Mouse (Mus musculus): ENCODE data around the gene Gm3248.
A peak's percentile ranks its signal among the peaks of the same experiment; 100 is the strongest.
"Not testable (repeated sequence)": the region's sequence is repeated elsewhere in the genome, so short reads cannot be mapped to it uniquely, and the experiment has no call there.

Gene Gm3248

GRCm38 (mm10) chr14:5961635-5962034 lies at the start of gene Gm3248:
Gene Gm3248, minus strand, starts transcription at chr14:5961745.
- peak; percentile 41 for DNase-seq (ENCODE audit: low spot score)

GRCm38 (mm10) chr14:5987136-5987535 lies 25.6 kb upstream of the Gm3248 start:
- peak; percentile 43 for DNase-seq (ENCODE audit: low spot score)

GRCm38 (mm10) chr14:5979037-5979436 lies 17.5 kb upstream of the Gm3248 start, which contains the start of gene Gm3453:
Gene Gm3453, minus strand, starts transcription at chr14:5979137.
- DNase-seq (ENCODE audit: low spot score): not testable (repeated sequence)

- not testable (repeated sequence) for DNase-seq (ENCODE audit: low spot score)
Measured at GRCm38 (mm10) chr14:5962441-5962840, 896 bp upstream of the Gm3248 start.

- peak; percentile 38 for DNase-seq (ENCODE audit: low spot score)
Measured at GRCm38 (mm10) chr14:5961102-5961501, 443 bp downstream of the Gm3248 start.

- DNase-seq (ENCODE audit: low spot score): not testable (repeated sequence)
Measured at GRCm38 (mm10) chr14:5960479-5960878, 1.1 kb downstream of the Gm3248 start.

GRCm38 (mm10) chr14:5923276-5923675 lies 38.3 kb downstream of the Gm3248 start:
- peak; percentile 38 for DNase-seq (ENCODE audit: low spot score)

GRCm38 (mm10) chr14:5918330-5918942 lies 43.1 kb downstream of the Gm3248 start:
- DNase-seq (ENCODE audit: low spot score): not testable (repeated sequence)

- peak; percentile 37 for DNase-seq (ENCODE audit: low spot score)
Measured at GRCm38 (mm10) chr14:5913701-5914100, 47.8 kb downstream of the Gm3248 start.

Data from testis, postnatal 10 days (tissue).